Mouse (Mus musculus): ENCODE results near the gene Zc3h4. TPM values are rescaled to one million over a fixed set of nuclear protein-coding genes. Genes with fewer than 3 reads are reported as not detected.

Zc3h4 gene
- polyA plus RNA-seq, 1 experiment from 2014 or later, result 8.2 TPM

DNA sequence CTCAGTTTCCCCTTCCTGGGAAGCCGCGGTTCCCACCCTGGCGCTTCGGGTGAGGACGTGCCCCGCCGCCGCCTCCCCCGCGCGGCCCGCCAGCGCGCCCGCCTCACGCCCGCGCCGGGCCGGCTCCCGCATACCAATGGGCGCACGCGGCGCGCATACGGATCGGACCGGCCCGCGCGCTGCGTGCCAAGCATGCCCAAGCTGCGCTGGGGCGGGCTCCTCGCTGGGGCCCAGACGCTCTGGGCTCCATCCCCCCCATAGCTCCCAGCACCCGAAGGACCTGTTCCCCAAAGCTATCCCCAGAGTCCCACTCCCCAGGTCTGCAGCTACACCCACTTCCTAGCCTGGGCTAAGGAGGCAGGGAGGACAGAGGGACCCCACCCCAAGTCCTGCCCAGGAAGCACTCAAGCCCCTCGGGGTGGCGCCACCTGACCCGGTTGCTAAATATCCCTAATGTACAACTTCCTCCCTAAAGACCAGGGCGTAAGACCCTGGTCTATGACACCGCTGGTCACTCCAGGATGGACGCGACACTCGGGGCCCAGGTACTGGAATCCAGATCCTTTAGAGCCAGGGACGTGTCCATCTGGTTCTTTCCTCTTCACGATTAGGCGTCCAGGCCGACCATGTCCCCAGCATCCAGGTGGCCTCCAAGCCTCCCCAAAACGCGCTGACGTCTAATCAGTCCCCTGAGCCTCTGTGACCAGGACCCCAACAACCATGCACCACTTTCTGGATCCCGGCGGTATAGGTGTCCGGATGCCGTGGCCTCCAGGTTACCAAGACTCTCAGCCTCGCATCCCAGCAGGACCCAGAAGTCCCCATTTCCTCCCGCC is 75.3 kb downstream of the Zc3h4 start:
- WGBS, result 1% methylated on average over 35 of the region's 59 CpGs
- no peak overlapping the region for H3K4me3 ChIP-seq (ENCODE audit: low read depth, low read length)
- ATAC-seq (no peak), DNase-seq (ENCODE audit: low spot score) (no peak)
- no peak for TF ChIP-seq EP300 (IDR thresholded peaks at IDR 0.05)
- no peak for TF ChIP-seq CTCF (IDR thresholded peaks at IDR 0.05)
- H3K27me3 ChIP-seq (replicated peaks; ENCODE audit: insufficient read depth, low read length), result peaks cover 43% of the 10 kb centered on the region
- 0 out of 2 replicates have a peak overlapping the region, but pooled peaks have one; percentile 20 for H3K4me2 ChIP-seq (replicated peaks; ENCODE audit: low read depth, low read length)
- no peaks in the 10 kb centered on the region; the same call in 1 of the 2 replicates for H3K4me1 ChIP-seq (ENCODE audit: insufficient read depth, low read depth, low read length)
- H3K27ac ChIP-seq (ENCODE audit: low read length), result no peak overlapping the region
- no peak overlapping the region for H3K9ac ChIP-seq (replicated peaks; ENCODE audit: low read depth)
- H3K9me3 ChIP-seq (ENCODE audit: low read length), result no peaks in the 10 kb centered on the region
- no peaks in the 10 kb centered on the region for H3K36me3 ChIP-seq (ENCODE audit: insufficient read depth, low read length)

DNA sequence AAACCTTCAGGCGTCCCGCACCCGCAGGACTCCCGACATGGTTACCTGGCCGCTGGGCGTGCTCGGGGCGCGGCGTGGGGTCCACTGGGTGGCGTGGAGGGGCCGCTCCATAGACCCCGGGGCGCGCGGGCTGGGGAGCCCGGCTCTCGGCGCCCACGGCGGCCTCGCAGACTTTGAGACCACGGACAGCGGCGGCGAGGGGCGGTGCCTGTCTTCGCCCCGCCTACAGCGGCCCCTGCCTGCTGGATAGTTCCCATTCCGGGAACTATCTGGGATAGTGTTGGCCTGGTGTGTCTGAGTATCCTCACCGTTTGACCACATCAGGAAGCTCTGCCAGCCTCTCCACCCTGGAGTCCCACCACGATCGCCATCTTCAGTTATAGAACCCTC is 75.9 kb downstream of the Zc3h4 start:
- TF ChIP-seq EP300 (IDR thresholded peaks at IDR 0.05) (no peak), CTCF (IDR thresholded peaks at IDR 0.05) (no peak)
- DNase-seq (ENCODE audit: low spot score), result no peak
- Histone ChIP-seq H3K4me2 (replicated peaks; ENCODE audit: low read depth, low read length) (0 out of 2 replicates have a peak overlapping the region, but pooled peaks have one; percentile 20), H3K27ac (ENCODE audit: low read length) (no peak overlapping the region), H3K9me3 (ENCODE audit: low read length) (no peaks in the 10 kb centered on the region), H3K4me3 (ENCODE audit: low read depth, low read length) (no peak overlapping the region), H3K4me1 (ENCODE audit: insufficient read depth, low read depth, low read length) (no peaks in the 10 kb centered on the region; the same call in 1 of the 2 replicates), H3K36me3 (ENCODE audit: insufficient read depth, low read length) (no peaks in the 10 kb centered on the region), H3K9ac (replicated peaks; ENCODE audit: low read depth) (no peak overlapping the region), H3K27me3 (replicated peaks; ENCODE audit: insufficient read depth, low read length) (peaks cover 43% of the 10 kb centered on the region)
- 4% methylated on average over 33 of the region's 34 CpGs for WGBS
- ATAC-seq, result no peak

GRCm38 (mm10) chr7:16477628-16478027 is 76.9 kb downstream of the Zc3h4 start, which contains the start of gene Npas1:
Npas1 (minus strand) TSS chr7:16477728.
- 82% methylated on average over 8 of the region's 8 CpGs for WGBS
- ATAC-seq (no peak), DNase-seq (ENCODE audit: low spot score) (no peak)

More at GRCm38 (mm10) chr7:16477628-16478027, 76.9 kb downstream of the Zc3h4 start, which contains the start of gene Npas1:
- H3K4me3 ChIP-seq (ENCODE audit: low read depth, low read length), result no peak within 1 kb of the TSS
- 0 out of 2 replicates have a peak within 1 kb of the TSS, but pooled peaks have one; percentile 20 for H3K4me2 ChIP-seq (replicated peaks; ENCODE audit: low read depth, low read length)
- TF ChIP-seq CTCF (IDR thresholded peaks at IDR 0.05) (no peak), EP300 (IDR thresholded peaks at IDR 0.05) (no peak)
- H3K36me3 ChIP-seq (ENCODE audit: insufficient read depth, low read length), result no peaks in the 10 kb centered on the region
- no peak within 1 kb of the TSS for H3K27ac ChIP-seq (ENCODE audit: low read length)
- H3K27me3 ChIP-seq (replicated peaks; ENCODE audit: insufficient read depth, low read length), result peaks cover 43% of the 10 kb centered on the region
- H3K9ac ChIP-seq (replicated peaks; ENCODE audit: low read depth), result no peak within 1 kb of the TSS
- no peaks in the 10 kb centered on the region; the same call in 1 of the 2 replicates for H3K4me1 ChIP-seq (ENCODE audit: insufficient read depth, low read depth, low read length)
- no peaks in the 10 kb centered on the region for H3K9me3 ChIP-seq (ENCODE audit: low read length)

Other genes starting within 250 kb of the Zc3h4 start
- gene Meis3, start 225.8 kb upstream of the Zc3h4 start, polyA plus RNA-seq (2015; fragmentation: Nextera tagmentation; extraction: Ambion mirVana), result 12.3 and 12.7 TPM in 2 replicates
- 7.8 and 8.5 TPM in 2 replicates for gene Dhx34, start 178.9 kb upstream of the Zc3h4 start, polyA plus RNA-seq (2015; fragmentation: Nextera tagmentation; extraction: Ambion mirVana)
- 0.94 and 1.1 TPM in 2 replicates for gene C5ar2, start 156.8 kb upstream of the Zc3h4 start, polyA plus RNA-seq (2015; fragmentation: Nextera tagmentation; extraction: Ambion mirVana)
- gene C5ar1, start 141.4 kb upstream of the Zc3h4 start, polyA plus RNA-seq (2015; fragmentation: Nextera tagmentation; extraction: Ambion mirVana), result 11.8 and 13.3 TPM in 2 replicates
- gene Inafm1, start 127.3 kb upstream of the Zc3h4 start, polyA plus RNA-seq (2015; fragmentation: Nextera tagmentation; extraction: Ambion mirVana), result 18.9 and 20.1 TPM in 2 replicates
- gene Ccdc9, start 114.1 kb upstream of the Zc3h4 start, polyA plus RNA-seq (2015; fragmentation: Nextera tagmentation; extraction: Ambion mirVana), result 15.9 and 18.3 TPM in 2 replicates
- 30.0 and 31.1 TPM in 2 replicates for gene Bbc3, start 92.5 kb upstream of the Zc3h4 start, polyA plus RNA-seq (2015; fragmentation: Nextera tagmentation; extraction: Ambion mirVana)
- gene Sae1, start 13.1 kb upstream of the Zc3h4 start, polyA plus RNA-seq (2015; fragmentation: Nextera tagmentation; extraction: Ambion mirVana), result 84.8 and 92.3 TPM in 2 replicates
- 81.0 and 87.9 TPM in 2 replicates for gene Tmem160, start 51.9 kb downstream of the Zc3h4 start, polyA plus RNA-seq (2015; fragmentation: Nextera tagmentation; extraction: Ambion mirVana)
- 0.17 and 0.18 TPM in 2 replicates for gene Npas1, start 76.8 kb downstream of the Zc3h4 start, polyA plus RNA-seq (2015; fragmentation: Nextera tagmentation; extraction: Ambion mirVana)
- 8.2 and 10.9 TPM in 2 replicates for gene Arhgap35, start 214.1 kb downstream of the Zc3h4 start, polyA plus RNA-seq (2015; fragmentation: Nextera tagmentation; extraction: Ambion mirVana)